Mouse (Mus musculus) adrenal gland, postnatal 14 days (tissue): ENCODE measurements around the gene Smim23. TPM values are rescaled to one million over a fixed set of nuclear protein-coding genes. Genes with fewer than 3 reads are reported as not detected.
A peak's percentile ranks its signal among the peaks of the same experiment; 100 is the strongest.

Experiments used
- DNase-seq: peaks from one replicate; pipeline ENCODE4 v3.0.0; 2021; ENCODE audit warnings: mixed read lengths
- long read RNA-seq, 2 experiments: library from polyadenylated mRNA; stranded (forward); transcript quantifications; one replicate each; pipeline ENCODE4 v2.0.0; 2021
- total RNA-seq: library from RNA; stranded (reverse); gene quantifications from 2 replicates; pipeline ENCODE4 v1.2.3, GENCODE M21; 2021

Smim23 gene
- total RNA-seq, result not detected in 2 replicates
- long read RNA-seq, experiment 1, result 0 reads
- long read RNA-seq, experiment 2, result 0 reads

DNA sequence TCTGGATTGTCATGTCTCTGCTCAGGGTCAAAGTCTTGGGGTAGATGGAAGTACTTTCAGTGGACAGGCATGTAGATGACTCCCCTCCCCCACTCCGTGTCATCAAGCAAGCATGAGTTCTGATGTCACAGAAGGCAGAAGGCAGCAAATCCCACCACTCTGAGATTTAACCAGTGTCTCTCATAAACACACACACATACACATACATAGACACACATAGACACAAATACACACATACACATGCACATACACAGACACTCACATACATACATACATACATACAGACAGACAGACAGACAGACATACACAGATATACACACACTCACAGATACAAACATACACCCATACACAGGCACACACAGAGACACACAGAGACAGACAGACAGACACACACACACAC is at the start of gene Smim23:
TSS of gene Smim23 (minus strand) at position 101 of the 400 bp plus-strand sequence.
- DNase-seq, result no peak

GRCm38 (mm10) chr11:32868619-32869383 is 44.4 kb upstream of the Smim23 start:
- peak; percentile 64 for DNase-seq

DNA sequence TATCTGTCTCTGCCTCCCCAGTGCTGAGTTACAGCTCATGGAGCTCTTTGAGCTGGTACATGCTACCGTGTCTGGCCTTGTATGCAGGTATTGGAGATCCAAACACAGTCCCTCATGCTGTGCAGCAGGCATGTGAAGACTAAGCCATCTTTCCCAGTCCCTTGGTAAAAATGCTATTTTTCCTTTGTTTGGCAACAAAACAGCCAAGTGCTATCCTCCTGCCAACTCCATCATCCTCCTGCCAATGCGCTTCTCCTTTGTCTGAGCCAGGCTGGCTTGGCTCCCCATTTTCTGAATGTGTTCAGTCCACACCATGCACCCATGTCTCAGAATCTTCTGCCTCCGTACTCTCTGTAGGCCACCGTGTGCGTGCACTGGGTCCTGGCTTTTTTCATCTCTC is 40.2 kb upstream of the Smim23 start:
- no peak for DNase-seq

GRCm38 (mm10) chr11:32857418-32857879 is 33.0 kb upstream of the Smim23 start:
- peak; percentile 86 for DNase-seq

- DNase-seq, result peak; percentile 32
These were observed 22.3 kb upstream of the Smim23 start for GRCm38 (mm10) chr11:32846682-32847222.

DNA sequence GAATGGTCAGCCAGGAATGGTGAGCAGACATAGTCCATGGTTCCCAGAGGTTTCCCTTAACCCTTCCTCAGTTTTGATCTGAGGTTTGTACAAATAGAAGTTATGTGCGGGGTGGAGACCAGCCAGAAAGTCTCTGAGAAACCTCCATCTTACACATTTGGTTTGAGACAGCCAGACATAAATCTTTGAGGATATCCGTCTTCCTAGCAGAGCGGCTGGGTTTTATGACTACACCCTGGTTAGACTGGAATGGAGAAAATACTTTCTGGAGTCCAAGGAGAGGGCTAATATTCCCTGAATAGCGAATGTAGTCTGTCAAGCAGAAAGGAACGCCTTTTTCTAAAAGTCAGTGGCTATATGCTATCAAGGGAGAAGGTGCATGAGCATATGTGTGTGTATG is 16.8 kb upstream of the Smim23 start:
- no peak for DNase-seq

DNA sequence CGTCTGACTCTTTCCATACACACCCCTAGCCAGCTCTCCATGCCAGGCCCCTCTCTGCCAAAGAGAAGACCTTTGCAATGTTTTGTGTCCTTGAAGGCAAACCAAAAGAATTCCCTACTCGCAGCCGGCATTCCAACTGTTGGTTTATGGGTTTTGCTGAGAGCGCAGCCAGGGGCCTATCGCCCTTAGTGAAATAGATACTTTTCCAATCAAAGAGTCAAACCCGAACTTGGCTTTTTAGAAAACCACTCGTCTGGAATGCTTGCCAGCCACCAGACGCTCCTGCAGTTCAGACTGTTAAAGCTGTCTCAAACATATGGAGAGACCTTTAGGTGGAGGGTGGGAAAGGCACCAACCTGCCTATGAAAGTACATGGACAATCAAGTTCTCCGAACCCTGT is 15.9 kb upstream of the Smim23 start:
- no peak for DNase-seq

- no peak for DNase-seq
These were observed 10.6 kb upstream of the Smim23 start for GRCm38 (mm10) chr11:32835022-32835421.

GRCm38 (mm10) chr11:32834367-32834918 is 10.0 kb upstream of the Smim23 start:
- peak; percentile 12 for DNase-seq

- no peak for DNase-seq
These were observed 6.8 kb downstream of the Smim23 start for GRCm38 (mm10) chr11:32817566-32817965.

DNA sequence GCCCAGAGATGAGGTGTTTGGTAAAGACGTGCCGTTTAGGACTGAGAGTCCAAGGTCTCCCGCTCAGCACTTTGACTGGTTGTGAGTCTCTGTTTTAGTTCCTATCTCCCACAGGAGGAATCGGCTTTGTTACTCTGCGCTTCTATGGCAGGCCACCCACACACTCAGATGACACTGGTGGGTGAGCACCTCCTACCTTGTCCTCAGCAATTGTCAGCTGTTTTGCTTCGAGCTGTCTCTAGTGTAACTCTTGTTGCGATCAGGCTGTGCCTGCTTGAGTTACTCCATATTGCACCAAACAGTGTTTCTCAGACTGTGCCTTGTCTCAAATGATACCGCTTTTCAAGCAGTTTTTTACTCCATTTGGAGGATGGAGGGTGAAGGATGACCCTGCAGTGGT is 10.1 kb downstream of the Smim23 start:
- DNase-seq, result no peak

DNA sequence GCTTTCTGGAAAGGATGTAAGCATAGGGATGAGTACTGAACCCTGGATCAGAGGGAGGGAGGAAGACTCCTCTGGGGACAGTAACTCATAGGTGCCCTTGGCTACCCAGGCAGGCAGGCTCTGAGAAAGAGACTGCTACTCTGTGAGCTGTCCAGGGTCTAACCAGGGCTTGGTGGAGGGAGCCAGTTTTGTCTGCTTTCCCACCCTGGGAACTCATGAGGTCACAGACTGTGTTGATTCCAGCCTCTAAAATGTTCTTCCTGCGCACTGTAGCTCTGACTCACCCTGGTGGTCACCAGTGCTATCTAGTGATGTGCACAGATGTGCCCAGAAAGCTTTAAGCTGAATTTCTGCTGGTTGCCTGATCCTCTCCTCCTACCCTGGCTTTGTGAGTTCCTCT is 15.3 kb downstream of the Smim23 start:
- no peak for DNase-seq

DNA sequence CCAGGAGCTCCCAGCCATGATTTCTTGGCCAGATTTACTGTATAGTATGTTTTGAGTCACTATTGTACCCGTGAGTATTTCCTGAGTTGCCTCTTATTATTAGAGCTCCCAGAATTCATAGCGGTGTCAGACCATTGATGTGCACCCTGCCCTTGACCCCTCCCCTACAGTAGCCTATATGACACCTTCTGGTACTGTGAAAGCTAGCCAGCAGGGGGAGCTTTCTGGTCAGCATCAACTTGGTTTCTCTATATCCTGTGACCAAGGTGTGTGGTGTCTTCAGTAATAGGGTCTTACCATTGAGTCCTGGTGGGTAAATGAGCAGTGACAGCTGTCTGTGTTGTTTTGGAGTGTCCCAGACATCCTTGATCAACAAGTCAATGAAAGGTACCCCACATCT is 18.4 kb downstream of the Smim23 start:
- DNase-seq, result peak; percentile 69

GRCm38 (mm10) chr11:32803658-32804057 is 20.7 kb downstream of the Smim23 start:
- DNase-seq, result peak; percentile 49

DNA sequence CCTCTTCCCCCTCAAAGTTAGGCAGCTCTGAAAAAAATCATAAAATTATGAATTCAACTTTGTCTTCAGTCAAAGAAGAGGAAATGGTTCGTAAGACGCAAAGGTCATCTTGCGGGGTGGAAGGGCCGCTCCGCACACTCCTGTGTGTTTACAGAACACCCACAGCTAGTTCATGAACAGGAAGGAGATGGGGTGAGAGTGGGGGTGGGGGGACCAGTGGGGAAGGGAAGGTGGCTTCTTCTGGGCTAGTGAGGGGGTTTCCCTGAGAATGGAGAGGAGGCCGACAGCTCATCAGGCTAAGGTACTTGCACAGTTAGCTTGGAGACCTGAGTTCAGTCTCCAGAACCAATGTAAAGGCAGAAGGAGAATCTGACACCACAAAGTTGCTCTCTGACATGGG is 22.7 kb downstream of the Smim23 start:
- DNase-seq, result no peak

DNA sequence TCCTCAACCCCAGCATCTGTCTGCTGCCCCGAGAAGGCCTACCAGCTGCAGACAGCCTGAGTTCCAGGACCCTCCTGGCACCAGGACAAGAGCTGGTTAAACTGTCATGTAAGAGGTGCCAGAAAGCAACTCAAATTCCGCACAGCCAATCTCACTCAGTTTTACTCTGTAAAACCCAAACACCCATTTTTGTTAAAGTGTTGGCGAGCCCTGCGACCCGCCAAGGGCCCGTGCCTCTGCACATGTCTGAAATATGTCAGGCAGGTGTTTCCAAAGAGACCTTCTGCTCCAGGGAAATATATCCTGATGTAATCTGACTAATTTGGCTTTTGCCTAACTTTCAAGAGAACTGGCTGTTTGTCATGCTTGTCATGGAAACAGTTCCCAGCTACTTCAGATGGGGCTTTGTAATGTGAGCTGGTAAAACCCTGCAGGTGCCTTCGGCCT is 23.5 kb downstream of the Smim23 start:
- no peak for DNase-seq

DNA sequence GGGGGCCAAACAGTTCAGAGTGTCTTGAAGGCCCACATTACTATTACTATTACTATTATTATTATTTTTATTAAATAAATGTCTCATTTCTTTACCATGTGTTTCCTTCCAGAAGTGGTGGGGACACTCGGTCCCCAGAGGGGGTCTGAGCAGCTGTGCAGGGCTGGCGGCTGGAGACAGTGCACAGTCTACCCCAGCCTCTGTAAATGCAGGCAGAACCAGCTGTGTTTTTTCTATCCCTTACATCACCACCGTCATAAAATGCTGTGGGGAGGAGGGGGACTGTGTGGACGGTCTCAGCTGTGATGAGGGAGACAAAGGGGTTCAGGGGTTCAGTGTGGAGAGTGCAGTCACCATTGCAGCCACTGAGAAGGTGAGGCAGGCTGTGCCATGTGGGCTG is 26.0 kb downstream of the Smim23 start:
- no peak for DNase-seq

- DNase-seq, result no peak
These were observed 29.5 kb downstream of the Smim23 start for GRCm38 (mm10) chr11:32794759-32795445.

DNA sequence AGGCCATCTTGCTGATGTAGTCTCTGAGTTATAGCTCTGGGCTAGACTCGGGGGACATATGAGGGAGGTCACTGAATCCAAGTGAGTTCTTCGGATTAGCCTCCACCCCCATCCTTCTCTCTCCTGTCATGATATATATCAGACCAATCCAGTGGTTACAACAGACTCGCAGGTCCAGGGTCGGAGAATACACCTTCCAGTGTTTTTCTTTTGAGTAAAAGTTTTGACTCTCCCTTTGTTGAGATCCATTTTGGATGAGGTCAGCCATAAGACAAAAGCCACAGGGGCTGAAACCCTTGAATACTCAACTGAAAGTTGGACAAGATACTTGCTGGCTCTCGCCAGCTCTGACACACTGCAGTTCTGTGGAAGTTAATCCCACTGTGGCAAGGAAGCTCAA is 38.2 kb downstream of the Smim23 start:
- no peak for DNase-seq

DNA sequence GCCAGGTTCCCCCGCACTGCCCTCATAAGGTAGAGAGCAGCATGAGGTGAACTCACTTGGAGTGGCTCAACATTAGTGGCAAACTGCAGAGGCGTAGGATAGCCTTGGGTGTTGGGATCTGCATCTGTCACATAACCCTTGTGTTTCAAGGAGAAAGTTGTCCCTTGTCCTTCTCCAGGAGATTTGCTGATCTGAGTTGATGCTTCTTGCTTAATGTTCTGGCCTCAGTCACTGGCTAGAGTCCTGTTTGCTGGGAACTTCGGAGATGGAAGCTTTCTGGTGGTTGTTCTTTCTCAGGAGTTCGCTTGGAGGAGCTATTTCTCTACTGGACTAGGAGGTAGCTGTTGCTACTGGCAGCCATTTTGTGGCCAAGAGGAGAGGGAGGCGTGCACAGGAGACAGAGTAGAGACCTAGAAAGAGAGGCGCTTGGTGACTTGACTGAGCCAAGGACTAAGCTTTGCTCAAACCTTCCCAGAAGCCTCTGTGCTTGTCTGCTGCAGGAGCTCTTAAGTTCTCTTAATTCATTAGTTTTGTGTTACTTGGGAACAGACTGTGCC is 38.7 kb downstream of the Smim23 start:
- no peak for DNase-seq

DNA sequence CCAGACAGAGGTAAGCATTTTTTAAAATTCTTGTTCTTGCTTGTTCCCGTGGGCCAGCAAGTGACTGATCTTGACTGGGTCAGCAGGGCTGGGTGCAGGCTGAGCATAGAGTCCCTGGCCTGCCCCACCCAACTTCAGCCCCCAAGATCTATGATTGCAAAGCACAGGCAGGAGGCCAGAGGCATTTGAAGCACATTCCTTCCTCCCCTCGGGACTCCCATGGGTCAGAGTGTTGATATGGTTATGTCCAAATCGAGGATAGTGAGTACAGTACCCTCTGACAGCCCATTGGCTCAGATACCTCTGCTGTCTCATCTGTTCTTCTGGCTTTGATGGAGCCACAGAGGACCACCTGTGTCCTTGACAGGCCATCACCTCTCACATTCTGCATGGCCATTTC is 41.7 kb downstream of the Smim23 start:
- peak; percentile 27 for DNase-seq

DNA sequence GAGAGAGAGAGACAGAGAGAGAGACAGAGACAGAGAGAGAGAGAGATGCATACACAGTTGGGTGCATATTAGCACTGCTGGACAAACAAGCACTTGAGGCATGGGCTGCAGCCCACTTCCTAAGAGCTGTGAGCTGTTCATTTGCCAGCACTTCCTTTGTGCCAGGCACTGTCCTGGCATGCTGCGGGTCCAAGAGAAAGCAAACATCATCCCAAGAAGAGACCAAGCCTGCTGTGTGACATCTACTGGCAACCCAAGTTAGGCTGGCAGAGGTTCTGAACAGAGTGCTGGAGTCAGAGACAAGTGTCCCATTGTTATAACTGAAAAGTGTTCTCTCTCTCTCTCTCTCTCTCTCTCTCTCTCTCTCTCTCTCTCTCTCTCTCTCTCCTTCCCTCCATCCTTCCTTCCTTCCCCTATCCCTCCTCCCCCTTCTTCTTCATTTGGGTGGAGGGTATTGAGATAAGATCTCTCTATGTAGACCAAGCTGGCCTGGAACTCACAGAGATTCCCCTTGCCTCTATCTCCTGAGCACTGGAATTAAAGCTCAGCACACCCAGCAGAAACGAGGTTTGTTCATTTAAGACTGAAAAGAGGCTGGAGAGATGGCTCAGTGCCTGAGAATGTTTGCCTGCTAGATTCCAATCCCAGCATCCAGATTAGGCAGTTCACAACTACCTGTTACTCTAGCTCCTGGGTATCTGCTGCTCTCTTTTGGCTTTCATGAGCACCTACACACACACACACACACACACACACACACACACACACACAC is 42.6 kb downstream of the Smim23 start:
- no peak for DNase-seq
